Mouse (Mus musculus): ENCODE measurements at regions not wholly inside any gene's neighbourhood (a gene's known extent, or its start where the extent isn't known, plus 50 kb on each side); places are given as distances from the start of the nearest gene placed in this dataset.

GRCm38 (mm10) chr19:20310653-20311052 is 80.1 kb downstream of the Anxa1 start:
- no peak overlapping the region for H3K4me2 ChIP-seq
- H3K27me3 ChIP-seq = no peaks in the 10 kb centered on the region
- no peaks in the 10 kb centered on the region for H3K4me1 ChIP-seq (replicated peaks)
- no peak overlapping the region for H3K4me3 ChIP-seq
- H3K9ac ChIP-seq = no peak overlapping the region
- H3K9me3 ChIP-seq = no peaks in the 10 kb centered on the region
- 90% methylated on average over 2 of the region's 2 CpGs for WGBS
- H3K27ac ChIP-seq (replicated peaks) = no peak overlapping the region
- H3K36me3 ChIP-seq = no peaks in the 10 kb centered on the region
- ATAC-seq (ENCODE audit: low read depth) = no peak

GRCm38 (mm10) chr19:20300066-20300651 is 90.6 kb downstream of the Anxa1 start:
- Histone ChIP-seq H3K4me3 (no peak overlapping the region), H3K27ac (replicated peaks) (no peak overlapping the region), H3K9me3 (no peaks in the 10 kb centered on the region), H3K27me3 (no peaks in the 10 kb centered on the region), H3K4me1 (replicated peaks) (no peaks in the 10 kb centered on the region), H3K36me3 (no peaks in the 10 kb centered on the region), H3K9ac (no peak overlapping the region), H3K4me2 (no peak overlapping the region)
- 47% methylated on average over 2 of the region's 2 CpGs for WGBS
- no peak for ATAC-seq (ENCODE audit: low read depth)

- Histone ChIP-seq H3K9me3 (no peaks in the 10 kb centered on the region), H3K36me3 (no peaks in the 10 kb centered on the region), H3K27ac (replicated peaks) (no peak overlapping the region), H3K27me3 (no peaks in the 10 kb centered on the region), H3K9ac (no peak overlapping the region), H3K4me2 (no peak overlapping the region), H3K4me3 (no peak overlapping the region), H3K4me1 (replicated peaks) (no peaks in the 10 kb centered on the region)
- no peak for ATAC-seq (ENCODE audit: low read depth)
- 93% methylated on average over 2 of the region's 2 CpGs for WGBS
Measured at GRCm38 (mm10) chr19:20298431-20298830, 92.3 kb downstream of the Anxa1 start.

GRCm38 (mm10) chr19:20285188-20285587 is 105.6 kb downstream of the Anxa1 start:
- Histone ChIP-seq H3K9me3 (no peaks in the 10 kb centered on the region), H3K27me3 (no peaks in the 10 kb centered on the region), H3K9ac (no peak overlapping the region), H3K4me1 (replicated peaks) (no peaks in the 10 kb centered on the region), H3K27ac (replicated peaks) (no peak overlapping the region), H3K4me2 (no peak overlapping the region), H3K4me3 (no peak overlapping the region), H3K36me3 (no peaks in the 10 kb centered on the region)
- ATAC-seq (ENCODE audit: low read depth) = no peak
- WGBS = 84% methylated on average over 4 of the region's 4 CpGs

- no peak overlapping the region for H3K27ac ChIP-seq (replicated peaks)
- ATAC-seq (ENCODE audit: low read depth) = no peak
- 89% methylated on average over 2 of the region's 2 CpGs for WGBS
- H3K4me1 ChIP-seq (replicated peaks) = no peaks in the 10 kb centered on the region
- no peak overlapping the region for H3K9ac ChIP-seq
- no peak overlapping the region for H3K4me2 ChIP-seq
- no peak overlapping the region for H3K4me3 ChIP-seq
- H3K36me3 ChIP-seq = no peaks in the 10 kb centered on the region
- no peaks in the 10 kb centered on the region for H3K27me3 ChIP-seq
- no peaks in the 10 kb centered on the region for H3K9me3 ChIP-seq
Measured at GRCm38 (mm10) chr19:20283105-20283504, 107.6 kb downstream of the Anxa1 start.

- H3K9me3 ChIP-seq = no peaks in the 10 kb centered on the region
- 80% methylated on average over 2 of the region's 2 CpGs for WGBS
- no peak for ATAC-seq (ENCODE audit: low read depth)
Measured at GRCm38 (mm10) chr19:20261586-20261985, 129.2 kb downstream of the Anxa1 start.

GRCm38 (mm10) chr19:20252151-20252550 is 138.6 kb downstream of the Anxa1 start:
- no peak for ATAC-seq (ENCODE audit: low read depth)
- 90% methylated on average over 2 of the region's 2 CpGs for WGBS
- H3K27me3 ChIP-seq = no peaks in the 10 kb centered on the region

More at GRCm38 (mm10) chr19:20261586-20261985, 129.2 kb downstream of the Anxa1 start:
- Histone ChIP-seq H3K4me3 (no peak overlapping the region), H3K27me3 (no peaks in the 10 kb centered on the region), H3K9ac (no peak overlapping the region), H3K4me2 (no peak overlapping the region), H3K4me1 (replicated peaks) (no peaks in the 10 kb centered on the region), H3K36me3 (no peaks in the 10 kb centered on the region), H3K27ac (replicated peaks) (no peak overlapping the region)

GRCm38 (mm10) chr19:20243817-20244216 is 146.9 kb downstream of the Anxa1 start:
- no peak overlapping the region for H3K4me2 ChIP-seq
- H3K4me3 ChIP-seq = no peak overlapping the region
- WGBS = 51% methylated on average over 1 of the region's 1 CpGs
- no peak overlapping the region for H3K9ac ChIP-seq
- H3K27ac ChIP-seq (replicated peaks) = no peak overlapping the region
- ATAC-seq (ENCODE audit: low read depth) = no peak
- no peaks in the 10 kb centered on the region for H3K27me3 ChIP-seq
- no peaks in the 10 kb centered on the region for H3K36me3 ChIP-seq
- 0 out of 2 replicates have a peak, but pooled peaks cover 7% of the 10 kb centered on the region for H3K4me1 ChIP-seq (replicated peaks)
- H3K9me3 ChIP-seq = no peaks in the 10 kb centered on the region

More at GRCm38 (mm10) chr19:20252151-20252550, 138.6 kb downstream of the Anxa1 start:
- H3K36me3 ChIP-seq = no peaks in the 10 kb centered on the region
- H3K4me3 ChIP-seq = no peak overlapping the region
- no peaks in the 10 kb centered on the region for H3K4me1 ChIP-seq (replicated peaks)
- H3K9me3 ChIP-seq = no peaks in the 10 kb centered on the region
- no peak overlapping the region for H3K4me2 ChIP-seq
- H3K9ac ChIP-seq = no peak overlapping the region
- no peak overlapping the region for H3K27ac ChIP-seq (replicated peaks)

GRCm38 (mm10) chr19:20241266-20241665 is 149.5 kb downstream of the Anxa1 start:
- H3K4me2 ChIP-seq = no peak overlapping the region
- no peaks in the 10 kb centered on the region for H3K27me3 ChIP-seq
- H3K4me3 ChIP-seq = no peak overlapping the region
- WGBS = 80% methylated on average over 6 of the region's 6 CpGs
- 0 out of 2 replicates have a peak, but pooled peaks cover 7% of the 10 kb centered on the region for H3K4me1 ChIP-seq (replicated peaks)
- no peaks in the 10 kb centered on the region for H3K36me3 ChIP-seq
- H3K9ac ChIP-seq = no peak overlapping the region
- H3K27ac ChIP-seq (replicated peaks) = no peak overlapping the region
- no peak for ATAC-seq (ENCODE audit: low read depth)
- no peaks in the 10 kb centered on the region for H3K9me3 ChIP-seq

GRCm38 (mm10) chr19:20240471-20240870 is 150.3 kb downstream of the Anxa1 start:
- H3K4me2 ChIP-seq = no peak overlapping the region
- no peak for ATAC-seq (ENCODE audit: low read depth)
- H3K27me3 ChIP-seq = no peaks in the 10 kb centered on the region
- H3K4me1 ChIP-seq (replicated peaks) = 0 out of 2 replicates have a peak, but pooled peaks cover 7% of the 10 kb centered on the region
- no peaks in the 10 kb centered on the region for H3K9me3 ChIP-seq
- H3K36me3 ChIP-seq = no peaks in the 10 kb centered on the region
- H3K27ac ChIP-seq (replicated peaks) = no peak overlapping the region
- 50% methylated on average over 1 of the region's 1 CpGs for WGBS
- no peak overlapping the region for H3K9ac ChIP-seq
- no peak overlapping the region for H3K4me3 ChIP-seq

- Histone ChIP-seq H3K4me2 (no peak overlapping the region), H3K4me1 (replicated peaks) (0 out of 2 replicates have a peak, but pooled peaks cover 7% of the 10 kb centered on the region), H3K9ac (no peak overlapping the region), H3K36me3 (no peaks in the 10 kb centered on the region), H3K9me3 (no peaks in the 10 kb centered on the region), H3K4me3 (no peak overlapping the region), H3K27ac (replicated peaks) (no peak overlapping the region), H3K27me3 (no peaks in the 10 kb centered on the region)
- ATAC-seq (ENCODE audit: low read depth) = no peak
- 47% methylated on average over 3 of the region's 3 CpGs for WGBS
Measured at GRCm38 (mm10) chr19:20239396-20239795, 151.3 kb downstream of the Anxa1 start.

- H3K4me1 ChIP-seq (replicated peaks) = no peaks in the 10 kb centered on the region
- no peaks in the 10 kb centered on the region for H3K9me3 ChIP-seq
- no peak overlapping the region for H3K27ac ChIP-seq (replicated peaks)
- no peak overlapping the region for H3K4me2 ChIP-seq
- ATAC-seq (ENCODE audit: low read depth) = no peak
- 89% methylated on average over 7 of the region's 7 CpGs for WGBS
- H3K4me3 ChIP-seq = no peak overlapping the region
- no peaks in the 10 kb centered on the region for H3K27me3 ChIP-seq
- H3K9ac ChIP-seq = no peak overlapping the region
- no peaks in the 10 kb centered on the region for H3K36me3 ChIP-seq
Measured at GRCm38 (mm10) chr19:20226756-20227155, 164.0 kb downstream of the Anxa1 start.

GRCm38 (mm10) chr19:20217389-20217788 is 173.4 kb downstream of the Anxa1 start:
- H3K36me3 ChIP-seq = no peaks in the 10 kb centered on the region
- H3K27ac ChIP-seq (replicated peaks) = no peak overlapping the region
- no peak overlapping the region for H3K4me2 ChIP-seq
- no peak overlapping the region for H3K9ac ChIP-seq
- ATAC-seq (ENCODE audit: low read depth) = no peak
- no peaks in the 10 kb centered on the region for H3K9me3 ChIP-seq
- H3K27me3 ChIP-seq = no peaks in the 10 kb centered on the region
- no peak overlapping the region for H3K4me3 ChIP-seq
- no peaks in the 10 kb centered on the region for H3K4me1 ChIP-seq (replicated peaks)

All from neural tube, embryonic 13.5 days (tissue).